Mouse (Mus musculus) ES-CJ7 (cell line): Measurements from ENCODE around the gene Fbxo39.
"Not testable (repeated sequence)": the region's sequence is repeated elsewhere in the genome, so short reads cannot be mapped to it uniquely, and the experiment has no call there.

Source experiments
- DNase-seq: peaks from one replicate; pipeline ENCODE4 v3.0.0; 2011; ENCODE audit warnings: low read depth, low spot score

Gene Fbxo39

GRCm38 (mm10) chr11:72311355-72312001 is 2.8 kb upstream of the Fbxo39 start:
- DNase-seq = peak; percentile 47

- no peak for DNase-seq
Measured at GRCm38 (mm10) chr11:72318026-72318425, 3.8 kb downstream of the Fbxo39 start.

GRCm38 (mm10) chr11:72324431-72324830 is 10.2 kb downstream of the Fbxo39 start:
- peak; percentile 75 for DNase-seq

DNA sequence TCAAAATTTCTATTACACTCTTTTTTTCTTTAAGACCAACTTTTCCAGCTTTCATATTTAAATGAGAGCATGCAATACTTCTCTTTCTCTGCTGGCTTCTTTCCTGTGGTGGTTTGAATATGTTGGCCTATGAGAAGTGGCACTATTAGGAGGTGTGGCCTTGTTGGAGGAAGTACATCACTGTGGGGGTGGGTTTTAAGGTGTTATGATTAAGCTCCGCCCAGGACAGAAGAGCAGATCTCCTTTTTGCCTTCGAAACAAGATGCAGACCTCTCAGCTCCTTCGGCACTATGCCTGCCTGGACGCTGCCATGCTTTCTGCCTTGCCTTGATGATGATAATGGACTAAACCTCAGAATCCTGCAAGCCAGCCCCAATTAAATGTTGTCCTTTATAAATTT is 11.5 kb downstream of the Fbxo39 start:
- DNase-seq = no peak

- no peak for DNase-seq
Measured at GRCm38 (mm10) chr11:72332951-72333667, 18.9 kb downstream of the Fbxo39 start.

DNA sequence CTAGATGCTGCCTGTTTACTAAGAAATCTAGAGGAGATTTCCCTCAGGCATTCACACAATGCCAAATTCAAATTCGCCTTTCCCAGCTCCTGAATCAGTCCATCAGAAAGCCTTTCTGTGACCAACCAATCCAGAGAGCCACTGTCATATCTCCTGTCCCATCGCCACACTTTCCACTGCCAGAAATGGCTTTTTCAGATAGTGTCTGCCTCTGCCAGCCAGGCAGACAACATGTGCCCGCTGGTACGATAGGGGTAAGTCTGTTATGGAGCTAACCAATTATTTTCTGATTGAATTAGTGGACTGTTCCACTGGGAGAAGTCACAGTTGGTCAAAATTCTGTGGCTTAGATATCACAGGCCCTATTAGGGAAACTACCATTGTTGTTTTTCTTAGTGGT is 20.4 kb downstream of the Fbxo39 start:
- DNase-seq = no peak

DNA sequence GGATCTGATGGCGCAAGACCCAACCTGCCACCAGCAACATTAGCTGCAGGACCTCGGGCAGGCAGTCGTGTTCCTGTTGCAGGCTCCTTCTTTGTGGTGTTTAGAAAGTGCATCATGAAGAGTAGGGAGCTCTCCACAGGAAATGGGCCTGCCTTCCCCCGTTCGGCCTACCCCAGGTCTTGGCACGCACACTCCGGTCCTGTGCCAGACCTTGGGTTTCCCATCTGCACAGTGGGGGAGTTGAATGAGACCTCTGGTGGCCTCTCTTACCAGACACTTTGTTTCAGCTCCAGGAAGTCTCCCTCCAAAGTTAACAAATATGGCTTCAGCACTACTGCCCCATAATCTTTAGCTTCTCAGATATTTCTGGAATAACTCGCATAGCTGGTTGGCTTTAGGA is 22.5 kb downstream of the Fbxo39 start:
- DNase-seq = no peak

DNA sequence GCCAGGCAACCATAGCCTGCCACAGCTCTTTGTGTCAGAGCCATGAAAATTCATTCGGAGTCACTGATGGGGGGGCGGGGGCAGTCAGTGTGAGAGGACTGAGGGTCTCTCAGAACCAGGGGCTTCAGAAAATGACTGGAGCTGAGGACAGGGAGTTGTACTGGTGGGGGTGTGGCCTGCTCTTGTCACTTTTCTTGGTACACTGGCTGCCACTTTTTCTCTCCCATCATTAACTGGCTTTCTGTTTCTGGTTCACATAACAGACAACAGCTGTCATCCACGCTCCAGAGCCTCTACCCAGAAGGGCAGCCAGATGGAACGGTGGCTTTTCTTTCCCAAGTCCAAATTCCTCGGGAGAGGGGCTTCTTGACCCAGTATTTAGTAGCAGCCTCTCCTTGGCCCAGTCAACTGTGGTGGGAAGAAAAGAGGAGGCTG is 24.2 kb downstream of the Fbxo39 start:
- DNase-seq = no peak

DNA sequence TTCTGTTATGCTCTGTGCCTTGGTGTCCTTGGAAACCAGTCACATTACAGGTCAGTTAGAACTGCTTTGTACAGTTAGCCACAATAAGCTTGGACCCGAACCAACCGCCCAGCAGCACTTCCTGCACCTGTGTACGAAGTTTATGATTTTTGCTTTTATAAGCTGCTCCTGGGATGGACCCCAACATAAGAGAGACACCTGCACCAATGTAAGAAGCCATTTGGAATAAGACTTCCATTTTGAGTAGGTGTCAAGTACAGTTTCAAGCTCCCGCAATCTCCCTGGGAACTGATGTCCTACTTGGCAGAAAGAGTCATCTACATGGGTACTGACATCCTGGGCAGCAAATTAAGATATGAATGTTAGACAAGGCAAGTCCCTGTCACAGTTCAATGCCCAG is 25.5 kb downstream of the Fbxo39 start:
- DNase-seq = no peak

DNA sequence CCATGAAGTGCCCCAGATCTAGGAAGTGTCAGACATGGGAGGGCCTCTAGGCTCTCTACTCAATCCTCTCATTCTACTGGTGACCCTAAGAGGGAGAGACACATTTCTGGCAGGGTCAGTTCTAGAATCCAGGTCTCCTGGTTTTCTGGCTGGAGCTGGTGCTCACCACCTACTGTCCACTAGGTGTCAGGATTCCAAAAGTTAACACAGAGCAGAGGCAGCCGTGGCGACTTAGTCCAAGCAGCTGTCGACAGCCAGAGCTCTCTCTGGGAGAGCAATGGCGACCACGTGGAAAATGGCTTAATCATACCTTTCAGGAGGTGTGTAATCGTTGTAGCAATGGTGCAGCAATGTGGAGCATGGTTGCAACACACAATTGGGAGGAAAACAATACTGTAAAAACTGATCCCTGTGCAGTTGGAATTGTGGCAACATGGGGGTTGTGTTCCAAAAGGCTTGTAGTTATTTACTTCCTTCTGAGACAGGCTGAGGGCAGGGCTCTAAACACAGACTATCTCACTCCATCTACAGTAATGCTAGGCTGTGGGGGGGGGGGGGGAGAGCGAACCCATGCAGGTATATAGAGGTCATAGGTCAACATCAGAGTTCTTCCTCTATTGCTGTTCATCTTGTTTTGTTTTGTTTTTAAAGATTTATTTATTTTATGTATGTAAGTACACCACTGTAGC is 28.4 kb downstream of the Fbxo39 start:
- peak; percentile 91 for DNase-seq

- not testable (repeated sequence) for DNase-seq
Measured at GRCm38 (mm10) chr11:72343238-72343625, 29.0 kb downstream of the Fbxo39 start.

DNA sequence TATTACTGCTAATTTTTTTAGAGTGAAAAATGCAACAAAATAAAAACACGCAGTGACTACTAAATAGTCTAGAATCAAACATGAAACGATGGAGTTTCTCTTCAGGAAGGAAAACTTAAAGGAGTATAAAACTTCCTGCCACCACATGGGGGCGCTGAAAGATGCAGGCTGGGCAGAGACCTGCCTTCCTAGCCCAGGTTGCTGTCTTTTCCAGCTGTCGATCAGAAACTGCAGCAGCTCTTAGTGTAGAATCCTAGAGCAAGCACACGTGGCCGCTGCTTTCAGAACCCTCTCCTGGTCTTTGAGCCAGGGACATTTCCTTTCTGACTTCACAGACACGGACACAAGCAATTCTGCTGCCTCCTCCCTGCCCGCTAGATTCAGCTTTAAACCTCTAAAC is 29.7 kb downstream of the Fbxo39 start:
- DNase-seq = peak; percentile 86

DNA sequence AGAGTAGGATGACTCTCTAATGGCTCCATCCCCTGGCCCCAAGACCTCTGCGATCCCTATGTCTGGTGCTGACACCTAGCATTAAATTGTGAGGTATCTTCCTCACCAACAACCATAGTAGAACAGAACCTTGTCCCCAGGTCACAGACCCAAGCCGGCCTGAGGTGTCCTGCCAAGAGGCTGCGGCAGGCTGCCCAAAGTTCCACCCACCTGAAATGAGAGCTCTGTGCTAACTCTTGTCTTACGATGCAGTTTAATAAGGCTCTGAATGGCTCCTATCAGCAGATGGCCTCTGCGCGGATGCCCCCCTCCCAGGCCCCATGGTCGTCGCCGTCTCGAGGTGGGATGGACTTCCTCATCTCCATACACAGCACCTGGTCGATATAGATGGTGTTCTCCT is 30.2 kb downstream of the Fbxo39 start:
- no peak for DNase-seq

GRCm38 (mm10) chr11:72348563-72348962 is 34.3 kb downstream of the Fbxo39 start:
- no peak for DNase-seq

GRCm38 (mm10) chr11:72349016-72349415 is 34.8 kb downstream of the Fbxo39 start:
- no peak for DNase-seq

DNA sequence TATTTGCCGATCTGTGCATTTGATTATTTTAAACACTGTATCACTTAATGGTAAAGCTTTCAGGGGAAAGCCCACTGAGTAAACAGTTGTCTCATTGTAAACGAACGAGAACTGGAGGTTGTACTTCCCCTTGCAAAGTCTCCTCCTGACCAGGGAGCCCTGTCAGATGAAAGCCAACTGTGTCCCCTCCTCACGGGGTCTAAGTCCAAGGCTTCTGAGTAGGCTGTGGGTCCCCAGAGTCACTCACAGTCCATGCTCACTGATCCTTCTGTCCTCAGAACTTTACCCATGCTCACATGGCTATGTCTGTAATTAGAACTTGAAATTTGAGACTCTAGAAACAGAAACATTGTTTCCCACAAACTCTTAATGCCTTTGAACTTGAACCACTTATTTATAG is 35.4 kb downstream of the Fbxo39 start:
- DNase-seq = no peak

DNA sequence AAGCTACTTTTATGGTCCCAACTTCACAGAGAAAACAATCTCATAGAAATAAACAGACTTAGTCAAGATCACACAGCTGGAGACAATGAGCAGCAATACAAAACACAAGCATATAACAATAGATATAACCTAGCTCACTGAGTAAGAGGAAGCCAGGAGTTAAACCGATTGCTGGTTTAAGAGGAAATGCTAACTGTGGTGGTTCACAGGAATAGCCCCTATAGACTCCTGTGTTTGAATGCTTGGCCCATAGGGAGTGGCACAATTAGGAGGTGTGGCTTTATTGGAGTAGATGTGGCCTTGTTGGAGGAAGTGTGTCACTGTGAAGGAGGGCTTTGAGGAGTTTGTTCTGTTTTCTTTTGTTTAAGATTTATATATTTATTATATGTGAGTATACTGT is 38.0 kb downstream of the Fbxo39 start:
- no peak for DNase-seq

- DNase-seq = peak; percentile 57
Measured at GRCm38 (mm10) chr11:72353186-72353585, 38.9 kb downstream of the Fbxo39 start.

DNA sequence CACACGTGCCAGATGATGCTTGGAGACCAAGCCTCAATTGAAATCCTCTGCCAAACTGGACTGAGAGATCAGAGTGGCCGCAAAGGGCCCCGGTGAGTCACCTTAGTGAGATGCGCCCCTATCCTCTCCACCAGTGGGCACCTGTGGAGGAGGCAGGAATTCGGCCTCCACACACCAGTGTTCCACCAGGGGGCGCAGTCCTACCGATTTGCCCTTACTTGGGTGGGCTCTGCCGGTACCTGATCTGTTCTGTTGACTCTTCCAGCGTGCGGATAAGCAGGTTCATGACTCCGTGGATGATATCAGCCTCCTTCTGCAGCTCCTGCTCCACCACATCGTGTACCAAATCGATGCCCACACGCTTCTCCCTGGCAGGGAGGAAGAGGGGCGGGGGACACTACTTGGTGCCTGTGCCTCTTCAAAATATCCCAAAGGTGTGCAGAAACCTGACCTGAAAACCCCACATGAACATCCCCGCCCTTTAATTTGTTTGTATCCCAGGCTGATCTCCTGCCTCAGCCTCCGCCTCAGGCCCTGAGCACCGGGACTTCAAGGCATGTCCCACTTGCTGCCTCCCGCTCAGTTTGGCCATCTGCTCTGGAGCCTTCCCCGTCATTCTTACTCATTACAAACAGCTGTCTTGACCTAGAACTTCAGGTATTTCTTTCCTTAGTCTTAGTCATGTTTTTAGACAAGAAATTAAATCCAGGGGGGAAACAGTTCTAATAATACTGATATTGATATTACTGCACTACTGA is 40.9 kb downstream of the Fbxo39 start:
- peak; percentile 90 for DNase-seq

DNA sequence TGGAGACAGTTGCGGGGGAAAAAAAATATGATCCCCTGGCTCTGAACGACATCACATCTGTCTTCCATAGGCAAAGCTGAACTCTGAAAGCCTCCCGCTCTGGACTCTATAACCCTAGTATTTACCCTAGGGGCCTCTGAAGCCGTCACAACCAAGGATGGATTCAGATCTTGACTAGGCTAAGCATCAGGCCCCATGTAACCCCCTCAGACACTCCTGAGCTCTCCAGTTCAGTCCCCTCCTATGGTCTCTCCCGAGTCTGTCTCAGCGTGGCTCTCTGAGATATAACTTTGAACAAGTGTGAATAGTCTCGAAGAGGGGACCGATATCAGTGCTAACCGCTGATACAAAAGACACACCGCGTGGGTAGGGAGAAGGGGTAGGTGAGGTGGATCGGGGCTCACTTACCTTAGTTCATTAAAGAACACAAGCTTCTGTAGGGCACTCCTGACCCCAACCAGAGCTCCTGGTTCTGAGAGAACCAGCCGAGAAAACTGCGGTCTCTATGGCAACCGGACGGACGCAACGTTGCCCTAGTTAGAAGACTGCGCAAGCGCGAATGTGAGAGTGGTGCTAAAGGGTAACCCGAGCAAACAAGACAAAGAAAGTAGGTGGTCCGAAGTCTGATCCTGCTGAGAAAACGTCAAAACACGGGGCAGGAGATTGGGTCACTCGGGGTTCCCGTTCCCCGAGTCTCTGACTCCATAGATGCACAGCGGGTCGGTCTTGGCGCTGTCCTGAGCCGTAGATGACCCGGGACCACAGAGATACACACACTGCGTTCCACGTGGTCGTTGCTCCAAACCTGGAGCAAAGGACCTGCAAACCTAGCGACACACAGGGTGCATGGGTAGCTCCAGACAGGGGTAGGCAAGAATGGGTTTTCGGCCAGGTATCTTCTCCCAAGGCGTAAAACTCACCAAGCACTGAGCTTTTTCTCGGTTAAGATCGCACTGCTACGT is 47.4 kb downstream of the Fbxo39 start:
- DNase-seq = peak; percentile 95

GRCm38 (mm10) chr11:72362347-72362741 is 48.1 kb downstream of the Fbxo39 start, which contains the start of gene Tekt1:
TSS of gene Tekt1 (minus strand) at chr11:72362442.
- no peak for DNase-seq
